Mouse (Mus musculus) heart, postnatal 4 days (tissue): ENCODE measurements around the gene Dnah2. TPM values are rescaled to one million over a fixed set of nuclear protein-coding genes. Genes with fewer than 3 reads are reported as not detected.

Source experiments
- DNase-seq: peaks from one replicate; pipeline ENCODE4 v3.0.0; 2021
- total RNA-seq, 2 experiments: library from RNA; stranded (reverse); gene quantifications; 2 replicates each; pipeline ENCODE4 v1.2.3; 2021

Gene Dnah2
- total RNA-seq, 2 experiments from 2014 or later: 0.20 to 0.50 TPM

DNA sequence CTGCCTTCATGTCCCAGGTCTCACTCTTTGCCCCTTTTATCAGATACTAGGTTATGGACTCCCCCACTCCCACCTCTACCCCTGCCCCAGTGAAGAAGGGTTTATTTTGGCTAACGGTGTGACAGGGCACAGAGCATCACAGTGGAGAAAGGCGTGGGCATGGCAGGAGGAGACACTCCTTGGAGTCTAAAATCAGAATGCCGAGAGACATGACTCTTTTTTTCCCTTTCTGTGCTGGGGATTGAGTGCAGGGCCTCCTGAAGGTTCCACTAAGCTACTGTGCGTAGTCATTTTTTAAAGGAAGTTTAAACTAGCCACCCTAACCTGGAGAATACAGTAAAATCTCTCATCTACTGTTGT, 20.9 kb downstream of the Dnah2 start:
- DNase-seq: no peak

DNA sequence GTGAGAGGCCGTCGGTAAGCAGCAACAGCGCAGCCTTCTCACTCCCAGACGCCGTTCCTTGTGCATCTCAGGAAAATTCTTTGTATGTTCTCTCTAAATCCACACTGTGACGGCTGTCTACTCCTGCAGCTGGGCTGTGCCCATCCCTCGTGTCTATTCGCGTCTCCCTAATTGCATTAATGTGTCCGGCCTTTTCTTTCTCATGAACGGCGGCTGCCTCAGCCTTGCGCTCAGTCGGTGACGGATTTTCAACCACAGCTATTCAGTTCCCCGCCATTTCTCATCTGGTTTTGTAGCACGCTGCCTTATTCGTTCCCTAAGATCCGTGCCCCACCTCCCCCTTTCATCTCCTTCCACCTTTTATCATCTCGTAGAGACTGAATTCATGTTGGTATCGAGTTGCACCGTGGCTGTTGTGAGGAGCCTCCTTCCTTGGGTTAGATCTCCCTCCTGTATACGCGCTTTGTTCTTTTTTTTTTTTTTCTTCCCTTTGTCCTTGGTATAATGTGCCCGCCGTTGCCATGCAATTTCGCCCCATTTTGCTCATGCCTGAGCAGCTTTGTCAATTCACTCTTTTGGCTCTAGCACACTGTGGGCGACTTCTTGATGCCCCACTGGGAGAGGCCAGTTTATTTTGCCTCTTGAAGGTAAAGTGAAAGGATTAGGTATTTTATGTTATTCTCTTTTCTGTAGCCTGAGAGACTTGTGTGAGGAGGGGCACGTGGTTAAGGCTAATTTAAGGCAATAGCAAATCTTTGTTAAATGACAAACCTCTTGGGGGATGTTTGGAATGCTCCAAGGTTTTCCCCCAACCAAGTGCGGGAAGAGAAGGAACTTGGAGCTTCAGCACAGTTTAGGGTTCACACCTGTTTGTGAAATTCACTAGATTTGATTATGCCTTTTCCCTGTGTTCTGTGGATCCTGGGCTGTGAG, 21.5 kb downstream of the Dnah2 start:
- DNase-seq: no peak

DNA sequence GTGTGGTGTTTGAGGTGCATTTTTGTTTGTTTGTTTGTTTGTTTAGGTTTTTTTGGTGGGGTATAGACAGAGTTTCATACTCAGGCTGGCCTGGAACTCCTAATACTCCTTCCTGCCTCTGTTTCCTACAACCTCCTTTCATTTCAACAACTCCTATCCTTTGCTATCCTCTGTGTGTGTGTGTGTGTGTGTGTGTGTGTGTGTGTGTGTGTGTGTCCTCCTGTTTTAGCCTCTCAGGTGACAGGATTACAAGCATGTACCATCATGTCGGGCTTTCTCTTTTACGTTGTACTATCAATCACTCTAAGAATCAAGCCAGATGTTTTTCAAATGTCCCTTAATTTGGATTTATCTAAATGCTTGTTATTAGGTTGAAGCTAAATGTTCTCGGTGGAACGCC, 22.3 kb downstream of the Dnah2 start:
- no peak for DNase-seq

DNA sequence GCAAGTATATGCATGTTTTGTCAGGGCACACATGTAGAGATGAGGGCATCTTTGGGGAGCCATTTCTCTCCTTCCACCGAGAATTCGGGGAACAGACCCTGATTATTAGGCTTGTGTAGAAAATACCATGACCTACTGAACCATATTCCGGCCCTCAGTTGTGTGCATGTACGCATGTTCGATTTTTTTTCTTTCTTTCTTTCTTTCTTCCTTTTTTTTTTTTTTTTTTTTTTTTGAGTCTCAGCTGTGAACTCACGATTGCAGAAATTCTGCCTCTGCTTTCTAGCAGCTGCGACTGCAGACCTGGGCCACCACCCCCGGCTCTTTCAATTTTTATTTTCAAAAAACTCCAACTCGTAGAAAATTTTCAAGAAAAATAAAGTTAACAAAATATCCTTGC, 23.2 kb downstream of the Dnah2 start:
- DNase-seq: no peak

DNA sequence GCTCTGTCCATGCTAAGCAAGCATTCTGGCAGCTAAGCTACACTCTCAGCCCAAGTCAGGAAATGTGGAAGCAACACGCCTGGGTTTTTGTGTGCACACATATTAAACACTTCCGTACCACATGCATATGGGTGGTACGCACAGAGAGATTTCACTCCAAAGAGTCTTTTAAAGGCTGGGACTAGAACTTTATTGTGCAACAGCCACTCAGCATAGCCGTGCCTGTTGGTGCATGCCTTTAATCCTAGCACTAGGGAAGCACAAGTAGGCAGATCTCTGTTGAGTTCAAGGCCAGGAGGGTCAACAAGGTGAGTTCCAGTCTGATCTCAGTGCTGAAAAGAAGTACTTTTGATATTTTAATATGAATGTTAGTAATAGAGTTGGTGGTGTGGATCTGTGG, 25.3 kb downstream of the Dnah2 start:
- DNase-seq: no peak

DNA sequence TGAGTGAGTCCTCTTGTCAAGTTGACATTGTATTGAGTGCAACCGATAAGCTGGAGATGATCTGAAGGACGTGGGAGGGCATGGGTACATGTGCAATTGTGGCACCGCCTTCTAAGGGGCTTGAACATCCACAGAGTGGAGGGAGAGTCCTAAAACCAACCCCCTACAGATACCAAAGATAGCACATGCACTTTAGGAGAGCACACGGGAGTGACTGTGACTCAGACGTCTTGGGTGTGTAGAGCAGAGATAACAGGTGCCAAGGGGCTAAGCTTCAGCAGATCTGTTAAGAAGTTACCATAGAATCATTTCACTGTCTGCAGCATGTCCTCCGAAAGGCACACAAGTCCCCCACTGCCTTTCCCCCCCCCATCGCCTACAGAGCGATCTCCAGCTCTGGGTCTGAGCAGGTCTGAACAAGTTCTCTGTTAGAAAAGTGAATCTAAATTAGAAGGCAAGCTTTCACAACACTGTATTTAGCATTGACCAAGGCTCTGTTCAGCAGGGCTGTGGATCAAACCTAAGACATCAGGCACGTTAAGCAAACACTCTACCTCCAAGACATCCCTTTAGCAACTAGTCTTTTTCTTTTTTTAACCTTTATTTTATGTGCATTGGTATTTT, 27.3 kb downstream of the Dnah2 start:
- no peak for DNase-seq

DNA sequence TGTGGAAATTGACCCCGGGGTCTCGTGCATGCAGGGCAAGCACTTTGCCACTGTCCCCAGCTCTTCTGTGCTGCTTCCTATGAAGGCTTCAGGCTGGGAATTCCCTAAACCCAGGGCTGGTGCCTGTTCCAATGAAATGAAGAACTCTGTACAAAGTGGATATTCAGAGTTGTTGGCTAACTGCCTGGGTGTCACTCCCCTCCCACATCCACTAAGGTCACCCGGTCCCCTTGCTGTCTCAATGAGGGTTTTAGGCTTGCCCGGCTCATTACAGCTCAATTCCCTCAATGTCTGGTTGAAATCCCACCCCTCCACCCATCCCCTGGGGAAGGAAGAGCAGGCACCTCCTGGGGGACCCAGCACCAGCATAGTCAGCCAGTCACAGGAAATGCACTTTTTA, 28.9 kb downstream of the Dnah2 start:
- no peak for DNase-seq

DNA sequence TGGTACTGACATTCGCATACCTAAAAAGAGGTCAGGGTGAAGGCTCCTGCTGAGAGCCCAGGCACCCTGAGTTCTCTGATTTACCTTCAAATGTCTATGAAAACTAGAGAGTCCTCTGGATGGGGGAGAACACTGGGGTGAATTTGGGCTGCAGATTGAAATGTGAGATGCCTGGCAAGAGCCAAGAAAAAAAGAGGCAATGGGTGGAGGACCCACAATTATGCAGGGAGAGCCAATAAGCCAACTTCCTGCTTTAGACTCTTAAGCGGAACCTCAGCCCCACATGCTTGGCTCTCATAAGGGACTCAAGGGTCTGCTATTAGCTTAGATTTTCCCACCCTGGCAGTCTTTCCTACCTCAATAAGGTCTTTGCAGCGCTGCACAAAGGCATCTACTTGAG, 32.2 kb downstream of the Dnah2 start:
- no peak for DNase-seq

DNA sequence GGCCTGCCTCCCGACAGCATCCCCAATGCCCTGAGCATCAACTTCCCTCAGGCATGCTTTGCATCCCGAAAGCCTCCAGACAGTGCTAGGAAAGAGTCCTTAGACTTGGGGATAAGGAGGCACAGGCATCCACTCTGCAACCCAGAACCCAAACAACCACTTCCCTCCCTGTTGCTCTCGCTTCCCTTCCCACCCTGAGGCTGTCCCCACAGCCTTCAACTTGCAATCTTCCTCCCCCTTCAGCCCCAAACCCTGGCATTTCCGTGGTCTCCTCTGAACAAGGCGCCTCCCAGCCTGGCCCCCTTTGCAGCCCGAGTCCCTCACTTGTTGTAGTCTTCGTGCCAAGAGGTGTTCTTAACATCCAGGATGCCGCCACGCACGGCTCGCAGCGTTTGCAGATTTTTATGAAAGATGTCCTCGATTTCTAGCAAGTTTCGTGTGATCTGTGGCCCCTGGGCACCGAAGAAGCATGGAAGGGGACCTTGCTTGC, 32.7 kb downstream of the Dnah2 start:
- no peak for DNase-seq

DNA sequence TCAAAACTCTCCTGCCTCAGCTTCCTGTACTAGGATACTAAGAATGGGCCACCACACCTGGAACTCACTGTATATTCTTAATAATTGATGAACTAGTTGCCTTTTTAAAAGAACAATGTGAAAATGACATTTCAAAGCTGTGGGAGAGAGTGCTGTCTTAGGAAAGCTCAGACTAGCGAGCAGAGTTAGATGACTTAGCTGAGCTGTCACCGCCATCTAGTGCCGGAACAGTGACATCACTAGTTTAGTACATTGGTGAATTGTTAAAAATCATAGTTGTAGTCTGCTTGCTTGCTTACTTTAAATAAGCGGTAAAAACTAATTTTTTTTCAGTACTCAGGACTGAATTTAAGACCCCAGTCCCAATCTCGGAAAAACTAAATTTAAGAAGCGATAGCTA, 35.1 kb downstream of the Dnah2 start:
- DNase-seq: peak; percentile 75

DNA sequence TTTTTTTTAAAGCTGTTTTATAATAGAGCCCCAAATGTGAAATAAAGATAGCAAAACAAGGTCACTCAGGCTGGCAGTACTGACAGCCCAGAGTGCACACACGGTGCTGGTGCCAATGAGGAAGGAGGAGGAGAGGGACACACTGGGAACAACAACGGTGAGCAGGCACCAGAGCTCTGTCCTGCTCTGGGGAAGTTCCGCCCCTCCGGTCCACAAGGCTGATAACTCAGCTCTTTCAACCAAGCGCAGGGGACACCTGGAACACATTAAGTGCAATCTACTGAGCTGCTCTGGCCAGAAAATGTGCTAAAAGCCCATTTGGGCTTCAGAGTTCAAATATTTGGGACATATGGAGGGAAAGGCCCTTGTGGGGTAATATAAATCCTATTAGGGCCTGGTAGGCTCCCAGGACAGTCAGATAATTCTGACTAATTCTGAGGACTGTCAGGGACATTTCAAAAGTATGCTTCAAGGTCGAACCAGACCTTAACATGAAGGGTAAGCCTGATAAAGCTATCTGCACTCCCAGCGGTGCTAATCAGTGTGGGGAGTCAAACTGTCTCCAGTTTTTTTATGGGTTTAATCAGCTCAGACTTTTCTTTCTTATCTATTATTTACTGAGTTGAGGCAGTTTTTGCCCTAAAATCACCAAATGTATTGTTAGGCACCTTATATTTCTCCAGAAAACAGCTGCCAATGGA, 38.0 kb downstream of the Dnah2 start:
- DNase-seq: no peak

DNA sequence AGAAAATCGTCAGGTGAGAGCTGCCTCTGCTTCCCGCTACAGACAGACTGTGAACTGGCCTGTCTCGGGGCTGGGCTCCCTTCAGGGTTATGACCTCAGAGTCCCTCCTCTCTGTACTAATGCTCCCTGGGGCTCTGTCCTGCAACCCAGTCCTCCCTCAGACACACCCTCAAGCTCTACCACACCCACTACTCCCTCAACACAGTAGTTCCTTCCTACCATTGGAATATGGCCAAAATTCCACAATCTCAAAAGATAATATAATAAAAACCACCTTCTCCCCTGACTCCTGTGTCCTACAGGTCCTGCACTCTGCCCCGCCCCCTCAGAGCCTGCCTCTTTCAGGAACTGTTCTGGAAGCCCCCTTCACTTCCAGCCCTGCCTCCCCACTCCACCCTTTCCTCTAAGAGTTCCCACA, 45.0 kb downstream of the Dnah2 start:
- peak; percentile 60 for DNase-seq

DNA sequence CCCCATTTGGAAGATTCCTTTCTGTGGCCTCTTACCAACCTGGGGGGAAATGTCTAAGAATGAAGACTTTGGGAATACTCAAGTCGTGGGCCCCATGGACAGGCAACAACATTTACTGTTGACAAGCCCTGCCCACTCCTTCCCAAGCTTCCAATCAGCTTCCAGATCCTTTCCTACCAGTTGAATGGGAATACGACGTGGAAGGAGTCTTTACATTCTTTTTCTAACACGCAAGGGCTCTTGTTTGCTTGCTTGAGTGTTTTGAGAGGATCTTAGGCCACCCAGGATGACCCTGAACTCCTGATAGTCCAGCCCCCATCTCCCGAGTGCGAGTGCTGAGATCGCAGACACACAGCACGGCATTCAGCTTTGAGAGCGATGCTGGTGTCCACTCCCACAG, 47.4 kb downstream of the Dnah2 start:
- no peak for DNase-seq

DNA sequence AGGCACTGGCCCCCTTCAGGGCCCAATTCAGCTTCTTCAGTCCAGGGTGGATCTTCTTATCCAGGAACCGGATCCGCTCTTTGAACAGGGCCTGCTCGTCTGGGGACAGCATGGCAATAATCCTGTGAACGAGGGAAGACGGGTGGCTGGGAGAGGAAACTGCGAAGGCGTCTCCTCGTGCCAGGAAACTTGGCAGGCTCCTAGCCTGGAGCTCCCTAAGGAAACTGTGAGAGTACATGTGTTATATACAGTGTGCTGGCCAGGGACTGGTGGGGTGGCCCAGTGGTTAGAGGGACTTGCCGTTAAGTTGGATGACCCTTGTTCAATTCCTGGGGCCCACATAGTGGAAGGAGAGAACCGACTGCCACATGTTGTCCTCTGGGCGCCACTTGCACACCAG, 49.8 kb downstream of the Dnah2 start:
- peak; percentile 28 for DNase-seq

DNA sequence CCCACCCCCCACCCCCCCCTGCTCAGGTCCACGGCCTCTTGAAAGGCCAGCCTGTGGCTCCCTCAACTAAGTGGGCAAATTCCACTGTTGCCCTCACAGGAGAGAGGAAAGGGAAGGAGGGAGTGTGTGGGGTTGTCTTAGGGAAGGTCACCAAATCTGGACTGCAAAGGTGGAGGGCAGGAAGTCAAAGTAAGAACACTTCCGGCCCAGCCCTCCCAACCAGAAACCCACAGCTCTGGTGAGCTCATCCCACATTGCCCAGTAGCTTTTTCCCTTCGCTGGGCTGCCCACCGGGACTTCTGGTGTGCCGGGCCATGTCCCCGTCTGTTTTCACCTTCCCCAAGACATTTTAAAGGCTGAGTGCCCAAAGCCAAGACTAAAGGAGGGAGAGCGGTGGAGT, 57.2 kb downstream of the Dnah2 start:
- DNase-seq: no peak

DNA sequence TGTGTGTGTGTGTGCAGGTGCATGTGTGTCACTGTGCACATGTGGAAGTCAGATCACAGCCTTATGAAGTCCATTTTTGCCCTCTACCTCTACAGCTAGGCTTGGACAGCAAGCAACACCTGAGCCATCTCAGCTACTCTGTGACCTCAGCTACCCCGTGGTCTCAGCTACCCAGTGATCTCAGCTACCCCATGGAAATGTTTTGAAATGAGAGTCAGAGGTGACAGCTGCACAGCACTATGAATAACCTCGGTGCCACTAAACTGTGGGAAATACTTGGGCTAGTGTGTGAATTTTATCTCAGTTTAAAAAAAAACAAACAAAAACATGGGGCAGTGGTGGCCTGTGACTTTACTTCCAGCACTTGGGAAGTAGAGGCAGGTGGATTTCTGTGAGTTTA, 58.0 kb downstream of the Dnah2 start:
- DNase-seq: no peak

DNA sequence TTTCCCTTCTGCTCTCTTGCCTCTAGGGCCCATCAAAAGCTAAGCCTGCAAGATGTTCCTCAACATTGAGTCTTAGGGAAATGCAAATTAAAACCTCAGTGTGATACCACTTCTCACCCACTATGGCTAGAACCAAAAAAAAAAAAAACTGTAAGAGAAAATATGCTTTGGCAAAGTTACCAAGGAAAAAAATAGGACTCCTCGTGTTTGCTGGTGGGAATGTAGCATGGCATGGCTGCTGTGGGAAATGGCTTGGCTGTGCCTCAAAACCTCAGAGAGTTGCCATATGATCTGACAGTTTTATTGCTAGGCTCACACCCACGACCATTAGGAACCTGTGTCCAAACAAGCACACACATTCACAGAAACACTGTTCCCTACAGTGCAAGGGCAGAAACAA, 61.4 kb downstream of the Dnah2 start:
- no peak for DNase-seq

DNA sequence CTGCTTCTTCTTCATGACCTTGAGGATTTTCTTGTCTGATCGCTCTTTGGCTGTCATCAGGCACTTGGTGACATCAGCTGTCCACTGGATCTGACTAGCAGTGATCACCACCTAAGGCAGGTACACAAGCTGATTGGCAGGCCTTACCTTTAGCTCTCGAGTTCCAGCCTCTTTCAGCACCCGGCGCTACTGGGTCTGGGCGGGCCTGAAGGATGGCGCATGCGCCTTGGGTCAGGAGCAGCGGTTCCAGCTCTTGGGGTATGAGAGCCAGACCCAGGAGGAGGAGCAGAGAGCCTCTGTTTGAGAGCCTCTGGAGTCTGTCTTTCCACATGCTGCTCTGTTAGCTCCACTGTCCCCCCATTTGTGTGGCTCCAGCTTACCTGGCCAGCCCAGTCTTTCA, 71.3 kb downstream of the Dnah2 start:
- no peak for DNase-seq

DNA sequence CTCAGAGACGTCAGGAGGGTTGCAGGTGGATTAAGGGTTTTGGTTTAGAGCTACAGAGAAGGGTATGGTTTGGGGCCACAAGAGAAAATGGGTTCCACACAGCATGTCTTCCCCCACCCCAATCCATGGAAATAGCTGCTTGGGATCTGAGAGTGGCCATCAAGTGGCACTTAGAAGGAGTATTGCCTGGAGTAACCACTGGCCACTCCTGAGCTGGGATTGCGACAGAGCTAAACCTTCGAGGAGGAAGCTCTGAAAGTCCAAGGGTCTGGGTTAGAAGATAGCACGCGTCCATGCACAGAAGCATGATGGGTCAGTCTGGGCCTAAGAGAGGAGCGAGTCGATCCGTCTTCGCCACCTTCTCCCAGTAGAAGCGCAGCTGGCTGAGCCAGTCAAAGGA, 72.1 kb downstream of the Dnah2 start:
- DNase-seq: no peak

DNA sequence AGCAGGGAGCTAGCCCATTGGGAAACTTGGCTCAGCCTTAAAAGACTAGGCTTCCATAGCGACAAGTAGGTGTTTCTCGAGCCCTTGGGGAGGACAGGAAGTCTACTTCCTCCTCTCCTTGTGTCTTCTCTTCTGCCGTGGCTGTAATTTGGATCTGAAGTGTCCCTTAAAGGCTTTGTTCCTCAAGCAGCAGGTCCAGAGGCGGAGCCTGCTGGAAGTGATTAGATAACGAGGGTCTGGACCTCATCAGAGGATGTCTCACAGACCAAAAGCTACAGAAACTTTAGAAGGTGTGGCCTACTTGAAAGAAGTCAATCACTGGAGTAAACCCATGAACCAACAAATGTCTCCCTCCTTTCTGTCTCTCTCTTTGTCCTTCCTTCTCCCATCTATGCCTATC, 74.2 kb downstream of the Dnah2 start:
- no peak for DNase-seq

DNA sequence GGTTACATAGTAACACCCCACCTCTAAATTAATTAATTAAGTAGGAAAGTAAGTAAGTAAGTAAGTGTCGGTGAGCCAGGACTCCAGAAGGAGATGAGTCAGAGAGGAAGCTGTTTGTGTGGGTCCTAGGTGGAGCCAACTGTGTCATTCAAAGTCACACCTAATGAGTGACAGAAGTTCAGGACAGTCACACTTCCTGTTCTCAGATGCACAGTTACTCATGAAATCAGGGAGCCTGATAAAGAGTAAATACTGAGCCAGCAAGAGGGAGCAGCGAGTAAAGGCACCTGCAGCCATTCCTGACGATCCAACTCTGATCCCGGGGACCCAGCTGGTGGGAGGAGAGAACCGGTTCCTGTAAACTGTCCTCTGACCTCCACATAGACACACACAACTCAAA, 76.2 kb downstream of the Dnah2 start:
- no peak for DNase-seq

DNA sequence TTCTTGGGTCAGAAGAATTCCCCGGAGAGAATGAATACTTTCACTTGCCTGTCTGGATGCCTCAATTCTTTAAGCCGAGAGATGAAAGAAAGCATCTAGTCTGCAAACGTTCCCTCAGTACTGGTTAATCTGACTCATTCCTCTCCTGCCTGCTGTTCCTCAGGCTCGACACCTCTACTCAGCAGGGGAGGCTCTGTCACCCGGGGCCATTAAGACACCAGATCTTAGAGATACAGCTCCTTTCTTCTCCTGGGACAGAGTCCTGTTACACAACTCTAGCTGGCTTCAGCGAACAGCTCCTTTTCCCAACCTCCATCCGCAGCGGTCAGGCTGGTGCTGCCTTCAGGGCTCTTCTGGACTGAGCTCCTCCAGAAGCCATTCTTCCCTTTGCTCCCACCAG, 77.4 kb downstream of the Dnah2 start:
- no peak for DNase-seq

DNA sequence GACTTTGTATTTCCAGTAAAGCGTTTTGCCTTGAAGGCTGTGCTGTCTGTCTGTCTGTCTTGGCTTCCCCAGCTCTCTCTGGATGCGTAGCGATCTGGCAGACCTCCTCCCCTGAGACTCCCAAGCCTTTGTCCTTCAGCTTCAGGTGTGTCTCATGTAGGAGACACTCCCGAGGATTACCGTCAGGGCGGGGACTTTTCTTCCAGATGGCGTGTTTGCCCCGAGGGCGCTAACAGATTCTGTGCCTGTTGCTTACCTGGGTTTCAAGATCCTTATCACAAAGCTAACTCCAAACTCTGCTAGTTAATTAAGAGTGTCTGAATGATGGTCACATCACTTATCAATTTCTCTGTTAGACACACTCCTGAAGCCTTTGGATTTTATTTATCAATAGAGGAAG, 79.6 kb downstream of the Dnah2 start:
- no peak for DNase-seq

DNA sequence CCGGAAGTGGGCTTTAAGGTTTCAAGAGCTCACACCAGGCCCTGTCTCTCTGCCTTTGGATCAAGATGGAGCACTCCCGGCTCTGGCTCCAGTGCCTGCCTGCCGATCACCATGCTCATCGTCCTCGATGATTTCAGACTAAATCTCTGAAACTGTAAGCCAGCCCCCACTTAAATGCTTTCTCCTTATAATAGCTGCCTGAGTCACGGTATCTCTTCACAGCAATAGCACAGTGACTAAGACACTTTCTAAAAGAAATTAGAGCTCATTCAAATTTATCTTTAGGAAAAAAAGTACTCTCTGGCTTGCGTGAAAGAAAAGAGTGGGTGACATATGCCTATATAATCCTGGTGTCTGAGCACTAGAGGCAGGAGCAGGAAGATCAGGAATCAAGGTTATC, 84.9 kb downstream of the Dnah2 start:
- no peak for DNase-seq
